12 mouse cellular contexts compared by ENCODE assay signal in the genomic region with DNA sequence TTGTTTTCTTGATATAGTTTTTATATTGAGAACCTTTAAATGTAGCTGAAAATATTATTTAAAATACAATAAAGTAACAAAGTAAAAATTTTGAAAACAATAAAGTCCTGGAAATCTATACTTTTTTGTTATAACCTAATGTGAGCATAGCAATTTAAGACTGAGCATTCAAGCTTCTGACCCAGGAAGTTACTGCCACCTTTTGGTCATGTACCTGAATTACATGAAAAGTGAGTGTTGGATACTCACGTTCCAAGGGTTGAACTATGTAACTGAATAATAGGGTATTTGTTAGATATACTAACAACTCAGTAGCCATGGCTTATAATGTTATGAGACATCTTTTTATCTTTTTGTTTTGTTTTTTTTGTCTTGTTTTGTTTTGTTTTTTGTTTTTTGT. TPM values are rescaled to one million over a fixed set of nuclear protein-coding genes. Genes with fewer than 3 reads are reported as not detected.
DNase-seq lines count a peak whose midpoint lies in the region; ATAC-seq and TF ChIP-seq lines count a peak whose summit lies in the region.
"Had no signal": no experiment of that assay in that cellular context is flagged by ENCODE, and none has a peak within 500 bp of the region (broad histone marks: within the 10 kb centered on the region; RNA-seq: fewer than 3 reads in every experiment).

No protein-coding gene starts in this region.

- no peak overlapping the region for H3K4me2 ChIP-seq in intestine, postnatal 0 days (replicated peaks; ENCODE audit: low read depth)
- H3K4me2 ChIP-seq in intestine, embryonic 16.5 days (ENCODE audit: low read depth, low read length): no peak overlapping the region
- no peak overlapping the region for H3K4me2 ChIP-seq in stomach, postnatal 0 days (replicated peaks; ENCODE audit: low read depth)

- no peak for ATAC-seq in intestine, postnatal 0 days
- no peak for ATAC-seq in intestine, embryonic 16.5 days
- ATAC-seq in stomach, postnatal 0 days (ENCODE audit: low FRiP score, low TSS enrichment): no peak
- no peak for ATAC-seq in megakaryocyte, adult 5-6 weeks (ENCODE audit: poor library complexity, severe bottlenecking)
- ATAC-seq: hindbrain, postnatal 0 days had no signal

- peak; percentile 6 for DNase-seq in thymus, adult 2 months
- DNase-seq in thymus, postnatal 4 days: no peak
- peak; percentile 32 for DNase-seq in R1 (ENCODE audit: low read depth, low spot score)
- DNase-seq in stomach, postnatal 0 days (ENCODE audit: low spot score): no peak
- DNase-seq: cerebellum, adult 9-11 months; heart, adult 11 months; right cerebral cortex, postnatal 25 days had no signal

- peak; percentile 52 for TF ChIP-seq CTCF in intestine, postnatal 0 days (IDR thresholded peaks at IDR 0.05; ENCODE audit: low read depth)
- TF ChIP-seq CTCF in thymus, adult 2 months (IDR thresholded peaks at IDR 0.05; ENCODE audit: borderline replicate concordance, control insufficient read depth, extremely low read depth, insufficient read depth, low read length, poor library complexity): no peak
- peak; percentile 37 for TF ChIP-seq CTCF in stomach, postnatal 0 days (IDR thresholded peaks at IDR 0.05; ENCODE audit: low read depth)

- no peaks in the 10 kb centered on the region for H3K9me3 ChIP-seq in intestine, postnatal 0 days (ENCODE audit: control insufficient read depth)
- H3K9me3 ChIP-seq in intestine, embryonic 16.5 days (ENCODE audit: control insufficient read depth, low read length): no peaks in the 10 kb centered on the region
- H3K9me3 ChIP-seq in stomach, postnatal 0 days (ENCODE audit: control insufficient read depth, low read length): no peaks in the 10 kb centered on the region

- H3K27me3 ChIP-seq in intestine, postnatal 0 days (replicated peaks; ENCODE audit: control insufficient read depth, insufficient read depth, low read length): no peaks in the 10 kb centered on the region
- H3K27me3 ChIP-seq in intestine, embryonic 16.5 days (replicated peaks; ENCODE audit: control insufficient read depth, insufficient read depth, low read length): no peaks in the 10 kb centered on the region
- no peaks in the 10 kb centered on the region for H3K27me3 ChIP-seq in thymus, adult 2 months (ENCODE audit: control insufficient read depth, insufficient read depth, low read length)
- no peaks in the 10 kb centered on the region for H3K27me3 ChIP-seq in stomach, postnatal 0 days (ENCODE audit: control insufficient read depth, insufficient read depth, low read length)

- no peak overlapping the region for H3K9ac ChIP-seq in intestine, postnatal 0 days (ENCODE audit: low read depth, low read length)
- H3K9ac ChIP-seq in intestine, embryonic 16.5 days (ENCODE audit: low read depth, low read length): no peak overlapping the region
- no peak overlapping the region for H3K9ac ChIP-seq in stomach, postnatal 0 days (ENCODE audit: low read length)

- WGBS in intestine, postnatal 0 days: 29% methylated on average over 1 of the region's 1 CpGs
- WGBS in intestine, embryonic 16.5 days: 33% methylated on average over 1 of the region's 1 CpGs
- WGBS in thymus, adult 2 months: 53% methylated on average over 1 of the region's 1 CpGs
- WGBS in stomach, postnatal 0 days: 50% methylated on average over 1 of the region's 1 CpGs

- no peak overlapping the region for H3K27ac ChIP-seq in intestine, postnatal 0 days (ENCODE audit: low read depth, low read length)
- H3K27ac ChIP-seq in intestine, embryonic 16.5 days (ENCODE audit: low read length): no peak overlapping the region
- no peak overlapping the region for H3K27ac ChIP-seq in thymus, adult 2 months (ENCODE audit: control insufficient read depth, insufficient read depth, low read length)
- no peak overlapping the region for H3K27ac ChIP-seq in stomach, postnatal 0 days (replicated peaks)
- H3K27ac ChIP-seq: hindbrain, postnatal 0 days had no signal

- no peak for TF ChIP-seq POLR2A in thymus, adult 2 months (IDR thresholded peaks at IDR 0.05; ENCODE audit: control insufficient read depth, extremely low read depth, insufficient read depth, low read length, poor library complexity)

- H3K4me1 ChIP-seq in intestine, postnatal 0 days (replicated peaks; ENCODE audit: control insufficient read depth, insufficient read depth, low read length): no peaks in the 10 kb centered on the region
- H3K4me1 ChIP-seq in intestine, embryonic 16.5 days (ENCODE audit: control insufficient read depth, insufficient read depth, low read length): no peaks in the 10 kb centered on the region
- H3K4me1 ChIP-seq in thymus, adult 2 months (replicated peaks; ENCODE audit: control insufficient read depth, insufficient read depth, low read length): no peaks in the 10 kb centered on the region
- no peaks in the 10 kb centered on the region for H3K4me1 ChIP-seq in stomach, postnatal 0 days (replicated peaks; ENCODE audit: control insufficient read depth, insufficient read depth)

- no peak for TF ChIP-seq EP300 in stomach, postnatal 0 days (optimal IDR thresholded peaks at IDR 0.05)

- H3K36me3 ChIP-seq in intestine, postnatal 0 days (ENCODE audit: control insufficient read depth, insufficient read depth): no peaks in the 10 kb centered on the region
- no peaks in the 10 kb centered on the region for H3K36me3 ChIP-seq in intestine, embryonic 16.5 days (ENCODE audit: control insufficient read depth, insufficient read depth, low read length)
- no peaks in the 10 kb centered on the region for H3K36me3 ChIP-seq in thymus, adult 2 months (ENCODE audit: control insufficient read depth, insufficient read depth, low read length)
- no peaks in the 10 kb centered on the region for H3K36me3 ChIP-seq in stomach, postnatal 0 days (ENCODE audit: control insufficient read depth, insufficient read depth, low read length)

- no peak overlapping the region for H3K4me3 ChIP-seq in intestine, postnatal 0 days (ENCODE audit: low read depth, low read length)
- no peak overlapping the region for H3K4me3 ChIP-seq in intestine, embryonic 16.5 days (ENCODE audit: low read length)
- H3K4me3 ChIP-seq in thymus, adult 2 months (ENCODE audit: control insufficient read depth, insufficient read depth, low read length): no peak overlapping the region
- H3K4me3 ChIP-seq in stomach, postnatal 0 days (ENCODE audit: low read depth, low read length): no peak overlapping the region

RNA-seq across cellular contexts. Expression of gene Trpc5, which starts 42.6 kb away (rescaled TPM):
- not detected in 2 replicates for polyA plus RNA-seq in intestine, postnatal 0 days (2015; fragmentation: Nextera tagmentation; extraction: Ambion mirVana)
- 0.06 and 0.10 TPM in 2 replicates for polyA plus RNA-seq in intestine, embryonic 16.5 days (2015; fragmentation: Nextera tagmentation; extraction: Ambion mirVana)
- 0.03 TPM in 1 of 2 replicates, not detected in the other for polyA plus RNA-seq in thymus, adult 2 months (2012; rRNA removed)
- 0.05 TPM in 2 replicates for polyA plus RNA-seq in stomach, postnatal 0 days (2015; fragmentation: Nextera tagmentation; extraction: Ambion mirVana)
- not detected in 2 replicates for total RNA-seq in megakaryocyte, adult 5-6 weeks (2015)
- not detected in 2 replicates for total RNA-seq in megakaryocyte, adult 5-6 weeks (2017)
- polyA plus RNA-seq: lung, embryonic 16.5 days had no signal

RNA-seq across cellular contexts. Expression of gene Rtl4, which starts 43.3 kb away (rescaled TPM):
- 0.07 and 0.13 TPM in 2 replicates for polyA plus RNA-seq in intestine, postnatal 0 days (2015; fragmentation: Nextera tagmentation; extraction: Ambion mirVana)
- 0.28 and 0.37 TPM in 2 replicates for polyA plus RNA-seq in intestine, embryonic 16.5 days (2015; fragmentation: Nextera tagmentation; extraction: Ambion mirVana)
- polyA plus RNA-seq in thymus, adult 2 months (2012; rRNA removed): not detected in 2 replicates
- polyA plus RNA-seq in stomach, postnatal 0 days (2015; fragmentation: Nextera tagmentation; extraction: Ambion mirVana): 0.18 and 0.23 TPM in 2 replicates
- not detected in 2 replicates for total RNA-seq in megakaryocyte, adult 5-6 weeks (2015)
- total RNA-seq in megakaryocyte, adult 5-6 weeks (2017): not detected in 2 replicates

Comparison
In these comparisons a context has a peak if more than half of its experiments do, and no peak if none do; other contexts are left out.
1. DNase-seq: peak in thymus, adult 2 months (single experiment) and R1 (single experiment); none in thymus, postnatal 4 days (single experiment) and stomach, postnatal 0 days (single experiment).